Comparison of ENCODE assay signal across 36 mouse cellular contexts in the genomic region with DNA sequence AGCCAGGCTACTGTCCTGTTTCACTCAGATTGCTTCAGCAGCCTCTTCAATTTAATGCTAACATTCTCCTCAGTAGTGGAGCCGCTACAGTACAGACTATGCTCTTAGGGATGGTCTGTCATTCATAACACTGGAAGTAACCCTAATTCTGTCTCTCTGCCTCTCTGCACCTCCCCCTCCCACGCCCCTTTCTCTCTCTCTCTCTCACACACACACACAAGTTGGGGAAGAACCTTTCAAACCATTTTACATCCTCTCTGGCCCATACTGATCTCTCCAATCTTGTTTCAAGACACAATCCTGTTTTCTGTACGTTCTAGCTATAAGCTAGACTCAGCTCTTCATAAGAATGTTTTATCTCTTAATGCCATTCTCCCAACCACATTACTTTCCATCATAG. TPM values are rescaled to one million over a fixed set of nuclear protein-coding genes. Genes with fewer than 3 reads are reported as not detected.
"Had no signal": no experiment of that assay in that cellular context is flagged by ENCODE, and none has a peak within 500 bp of the region (broad histone marks: within the 10 kb centered on the region; RNA-seq: fewer than 3 reads in every experiment).

No protein-coding gene starts in this region.

- H3K4me2 ChIP-seq: heart, embryonic 11.5 days; heart, embryonic 13.5 days; heart, embryonic 15.5 days; hindbrain, embryonic 13.5 days; hindbrain, embryonic 15.5 days; intestine, embryonic 15.5 days; kidney, embryonic 15.5 days; limb, embryonic 13.5 days; limb, embryonic 15.5 days; liver, embryonic 12.5 days had no signal

- H3K4me3 ChIP-seq: heart, adult 2 months; heart, embryonic 13.5 days; heart, embryonic 15.5 days; hindbrain, embryonic 13.5 days; hindbrain, embryonic 15.5 days; intestine, embryonic 15.5 days; kidney, embryonic 15.5 days; limb, embryonic 13.5 days; limb, embryonic 15.5 days; liver, embryonic 12.5 days had no signal

- H3K9me3 ChIP-seq: heart, embryonic 13.5 days; heart, embryonic 15.5 days; hindbrain, embryonic 13.5 days; hindbrain, embryonic 15.5 days; intestine, embryonic 15.5 days; kidney, embryonic 15.5 days; limb, embryonic 13.5 days; limb, embryonic 15.5 days; liver, embryonic 12.5 days had no signal

- H3K4me1 ChIP-seq: intestine, embryonic 15.5 days; kidney, embryonic 15.5 days had no signal

- H3K36me3 ChIP-seq: heart, embryonic 15.5 days; hindbrain, embryonic 15.5 days; intestine, embryonic 15.5 days; limb, embryonic 13.5 days; limb, embryonic 15.5 days had no signal

- ATAC-seq: hindbrain, postnatal 0 days; intestine, embryonic 15.5 days; liver, embryonic 12.5 days had no signal

- H3K9ac ChIP-seq: heart, embryonic 13.5 days; heart, embryonic 15.5 days; hindbrain, embryonic 13.5 days; hindbrain, embryonic 15.5 days; intestine, embryonic 15.5 days; kidney, embryonic 15.5 days; limb, embryonic 13.5 days; limb, embryonic 15.5 days; liver, embryonic 12.5 days; liver, embryonic 14.5 days had no signal

- DNase-seq: gastrocnemius, postnatal 14 days; gastrocnemius, postnatal 36 days; heart, adult 2 months; heart, postnatal 14 days; heart, postnatal 36 days; kidney, adult 11 months; kidney, adult 2 months; kidney, adult 9 months; kidney, postnatal 14 days; kidney, postnatal 36 days; layer of hippocampus, adult 9-11 months; layer of hippocampus, postnatal 36 days; left cerebral cortex, postnatal 4 days had no signal

- H3K27ac ChIP-seq: heart, adult 2 months; heart, embryonic 13.5 days; heart, embryonic 15.5 days; hindbrain, embryonic 13.5 days; hindbrain, embryonic 15.5 days; hindbrain, postnatal 0 days; intestine, embryonic 15.5 days; kidney, embryonic 15.5 days; kidney, postnatal 0 days; limb, embryonic 13.5 days; limb, embryonic 15.5 days; liver, embryonic 12.5 days; liver, embryonic 14.5 days had no signal

- H3K27me3 ChIP-seq: heart, embryonic 13.5 days; heart, embryonic 15.5 days; hindbrain, embryonic 13.5 days; hindbrain, embryonic 15.5 days; intestine, embryonic 15.5 days; kidney, embryonic 15.5 days; limb, embryonic 13.5 days; limb, embryonic 15.5 days; liver, embryonic 12.5 days had no signal

RNA-seq across cellular contexts. Expression of gene Gsx2, which starts 39.9 kb away (rescaled TPM):
- total RNA-seq: gastrocnemius, adult 18-20 months; gastrocnemius, adult 8-10 months; gastrocnemius, postnatal 14 days; gastrocnemius, postnatal 36 days; heart, adult 2 months; heart, postnatal 14 days; heart, postnatal 36 days; hematopoietic stem cell, adult 5-6 weeks; hindbrain, postnatal 0 days; left cerebral cortex, postnatal 25 days; liver, adult 2 months had no signal
- polyA plus RNA-seq: gonadal fat pad, adult 2 months; heart, adult 2 months; heart, embryonic 11.5 days; heart, embryonic 13.5 days; heart, embryonic 15.5 days; heart, postnatal 0 days; intestine, embryonic 15.5 days; kidney, adult 2 months; kidney, embryonic 15.5 days; kidney, postnatal 0 days; large intestine, adult 2 months; limb, embryonic 11.5 days; limb, embryonic 13.5 days; limb, embryonic 15.5 days; liver, adult 2 months; liver, embryonic 12.5 days; liver, embryonic 14.5 days; liver, embryonic 16.5 days had no signal
